Mouse (Mus musculus) adrenal gland, postnatal 36 days (tissue): ENCODE data around the gene Dock7. TPM values are rescaled to one million over a fixed set of nuclear protein-coding genes. Genes with fewer than 3 reads are reported as not detected.
A peak's percentile ranks its signal among the peaks of the same experiment; 100 is the strongest.

ENCODE experiments used
- DNase-seq, 2 experiments: peaks; one replicate each; pipeline ENCODE4 v3.0.0; 2021; ENCODE audit warnings: mixed read lengths in 1 of 2
- long read RNA-seq, 2 experiments: library from polyadenylated mRNA; stranded (forward); transcript quantifications; one replicate each; pipeline ENCODE4 v2.0.0; 2021; ENCODE audit warnings: borderline sequencing depth in 2 of 2
- total RNA-seq, 2 experiments: library from RNA; stranded (reverse); gene quantifications; 2 replicates each; pipeline ENCODE4 v1.2.3; 2021

Dock7 gene
- total RNA-seq = 10 to 100 TPM; 37.3 to 67.4 TPM
- long read RNA-seq, experiment 1, partial matches to known transcripts = 0 of 4 reads
- long read RNA-seq, experiment 1, other reads (novel, unspliced or antisense) = 4 of 4 reads
- long read RNA-seq, experiment 2, partial matches to known transcripts = 1 of 2 reads
- long read RNA-seq, experiment 2, other reads (novel, unspliced or antisense) = 1 of 2 reads

GRCm38 (mm10) chr4:99120211-99121122 lies at the start of gene Dock7:
Gene Dock7 (minus strand): TSS chr4:99120915.
- DNase-seq = peak; percentile 91 to 93

DNA sequence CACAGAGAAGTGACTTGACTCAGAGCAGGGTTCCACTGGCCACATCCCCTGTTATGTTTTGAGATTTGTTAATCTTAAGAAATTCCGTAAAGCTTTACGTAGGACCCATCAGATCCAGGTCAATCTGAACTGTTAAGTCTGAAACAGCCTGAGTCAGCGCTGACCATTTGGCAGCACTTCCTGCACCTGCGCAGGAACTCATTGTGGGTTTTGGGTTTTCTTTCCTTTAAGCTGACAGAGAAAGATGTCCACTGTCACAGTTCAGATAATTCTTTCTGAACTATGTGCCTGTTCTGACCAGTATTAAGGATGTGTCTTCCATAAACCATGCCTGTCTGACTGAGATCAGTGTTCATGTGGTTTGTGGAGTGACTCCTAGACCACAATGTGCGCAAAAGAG lies 48.2 kb upstream of the Dock7 start:
- no peak for DNase-seq

DNA sequence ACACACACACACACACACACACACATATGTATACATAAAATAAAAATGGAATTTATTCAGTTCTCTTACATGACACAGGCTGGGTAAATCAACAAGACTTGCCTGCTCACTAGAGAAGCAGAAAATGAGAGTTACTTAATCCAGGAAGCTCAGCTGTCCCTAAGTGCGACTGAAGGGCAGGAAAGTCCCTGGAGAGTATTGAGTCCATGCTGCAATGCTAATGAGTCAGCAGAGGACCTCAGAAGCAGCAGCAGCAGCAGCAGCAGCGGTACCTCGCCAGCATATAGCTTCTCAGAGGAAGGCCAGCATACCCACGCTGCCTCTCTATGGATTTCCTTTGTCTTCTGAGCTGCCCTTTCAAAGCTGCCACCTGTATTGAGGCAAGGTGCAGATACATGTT lies 42.8 kb upstream of the Dock7 start:
- DNase-seq = peak; percentile 44 to 51

DNA sequence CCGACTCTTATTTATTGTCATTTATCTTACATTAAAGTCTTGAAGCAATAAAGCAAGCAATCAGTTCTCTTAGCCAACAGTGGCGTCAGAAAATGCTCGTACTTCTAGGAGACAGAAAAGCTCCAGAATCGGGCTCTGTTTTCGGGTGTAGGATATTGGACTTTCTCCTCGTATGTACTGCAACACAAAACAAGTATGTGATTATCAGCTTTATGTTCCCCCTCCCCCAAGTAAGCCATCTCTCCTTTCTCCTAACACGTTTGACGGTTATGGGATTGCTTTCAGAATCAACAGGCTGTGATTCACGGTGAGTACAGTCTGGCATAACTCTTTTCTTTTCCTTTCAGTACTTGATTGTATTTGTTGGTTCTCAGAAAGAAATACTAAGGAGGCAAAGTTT lies 42.3 kb upstream of the Dock7 start:
- no peak for DNase-seq

DNA sequence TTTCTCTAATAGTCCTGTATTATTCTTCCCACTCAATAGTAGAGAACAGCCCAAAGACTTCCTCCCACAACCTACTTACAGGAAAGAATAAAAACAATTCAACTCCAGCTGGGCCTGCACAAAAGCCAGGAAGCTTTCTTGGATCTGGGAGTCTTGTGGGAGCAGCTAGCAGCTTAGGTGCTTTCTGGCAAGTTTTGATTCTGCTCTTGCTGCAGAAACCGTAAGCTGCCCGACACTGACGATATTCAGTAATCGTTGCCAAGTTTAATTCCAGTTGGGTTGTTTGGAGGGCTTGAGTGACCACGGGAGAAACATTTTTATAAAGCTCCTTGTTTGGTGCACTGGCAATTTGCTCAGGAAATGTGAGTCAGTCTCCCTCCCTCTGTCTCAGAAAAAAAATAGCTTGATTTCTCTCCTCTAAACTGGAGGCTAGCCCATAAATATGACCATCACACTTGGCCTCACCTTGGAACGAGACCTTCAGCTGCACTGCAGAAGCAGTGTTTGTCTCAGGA lies 40.8 kb upstream of the Dock7 start:
- DNase-seq = peak; percentile 44 to 69

DNA sequence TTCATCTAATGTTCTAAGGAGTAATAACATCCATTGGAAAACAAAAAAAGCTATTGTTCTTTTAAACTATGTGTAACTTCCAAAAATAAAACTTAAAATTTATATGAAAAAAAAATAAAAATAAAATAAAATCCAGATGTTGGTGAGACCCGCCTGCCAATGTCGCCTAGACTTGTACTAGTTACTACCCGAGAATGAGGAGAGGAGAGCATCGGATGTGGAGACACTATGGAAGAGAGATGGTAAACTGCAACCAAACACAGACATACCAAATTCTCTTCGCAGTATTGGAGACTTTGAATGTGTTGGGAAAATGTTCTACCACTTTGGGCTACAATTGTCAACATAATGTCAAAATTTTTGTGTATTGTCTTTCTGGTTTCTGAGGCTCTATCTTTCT lies 40.2 kb upstream of the Dock7 start:
- no peak for DNase-seq

GRCm38 (mm10) chr4:99160414-99160813 lies 39.7 kb upstream of the Dock7 start:
- no peak for DNase-seq

DNA sequence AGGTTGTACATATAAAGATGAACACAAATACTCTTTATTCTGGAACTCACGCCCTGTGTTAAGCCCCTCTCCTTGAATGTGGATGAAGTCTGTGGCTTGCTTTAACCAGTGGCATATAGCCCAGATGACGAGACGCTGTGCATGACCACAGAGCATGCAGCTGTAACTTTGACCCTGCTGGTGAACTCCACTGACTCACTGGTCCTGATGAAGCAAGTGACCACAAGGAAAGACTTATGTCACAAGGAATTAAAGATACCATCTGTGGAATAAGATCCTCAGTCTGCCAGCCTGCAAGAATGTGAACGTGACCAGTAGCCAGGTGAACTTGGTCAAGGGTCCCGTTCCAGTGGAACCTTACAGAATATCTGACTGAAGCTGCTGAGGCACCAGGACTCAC lies 37.8 kb upstream of the Dock7 start:
- DNase-seq = peak; percentile 16 to 51

DNA sequence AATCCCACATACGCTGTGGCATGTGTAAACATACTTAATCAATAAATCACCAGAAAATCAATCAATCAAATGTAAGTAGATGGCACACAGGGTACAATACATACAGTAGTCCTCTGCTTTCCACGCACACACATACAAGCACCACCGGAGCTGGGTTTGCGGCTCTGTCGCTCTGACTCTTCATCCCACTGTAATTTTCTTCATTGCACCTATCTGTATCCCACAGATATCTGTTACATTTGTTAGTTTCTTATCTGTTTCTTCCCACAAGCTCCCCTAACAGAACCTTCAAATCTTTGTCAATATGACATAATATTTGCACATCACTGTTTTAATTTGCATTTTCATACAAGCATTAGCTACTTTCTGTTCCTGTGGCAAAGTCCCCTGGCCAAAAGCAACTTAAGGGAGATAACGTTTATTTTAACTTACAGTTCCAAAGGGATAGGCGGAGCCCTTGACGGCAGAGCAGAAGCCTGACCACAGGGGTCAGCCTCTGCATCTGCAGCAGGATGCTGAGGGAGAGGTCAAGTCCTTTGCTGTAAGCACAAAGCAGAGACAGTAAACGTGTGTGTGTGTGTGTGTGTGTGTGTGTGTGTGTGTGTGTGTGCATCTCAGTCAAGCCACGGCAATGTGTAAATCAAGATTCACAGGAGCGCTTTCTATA lies 36.1 kb upstream of the Dock7 start:
- no peak for DNase-seq

GRCm38 (mm10) chr4:99151885-99152558 lies 31.3 kb upstream of the Dock7 start:
- peak in 1 of 2 experiments; percentile 16 for DNase-seq

- DNase-seq = no peak
These were observed 30.7 kb upstream of the Dock7 start for GRCm38 (mm10) chr4:99151434-99151833.

- DNase-seq = no peak
These were observed 22.6 kb upstream of the Dock7 start for GRCm38 (mm10) chr4:99143323-99143722.

DNA sequence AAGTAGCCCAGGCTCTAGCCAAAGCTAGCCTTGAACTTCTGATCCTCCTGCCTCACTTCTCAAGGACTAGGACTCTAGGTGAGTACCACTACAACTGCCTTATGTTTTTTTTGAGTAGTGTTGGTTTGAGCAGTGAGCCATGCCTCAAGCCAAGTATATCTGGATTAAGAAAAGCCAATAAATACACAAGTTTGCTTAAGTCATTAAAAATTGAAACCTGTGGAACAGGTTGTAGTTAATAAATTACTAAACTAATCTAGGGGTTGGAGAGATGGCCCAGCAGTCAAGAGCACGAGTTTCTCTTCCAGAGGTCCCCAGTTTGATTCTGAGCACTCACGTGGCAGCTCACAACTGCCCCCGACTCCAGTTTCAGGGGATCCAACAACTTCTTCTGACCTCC lies 20.9 kb upstream of the Dock7 start:
- DNase-seq = no peak

DNA sequence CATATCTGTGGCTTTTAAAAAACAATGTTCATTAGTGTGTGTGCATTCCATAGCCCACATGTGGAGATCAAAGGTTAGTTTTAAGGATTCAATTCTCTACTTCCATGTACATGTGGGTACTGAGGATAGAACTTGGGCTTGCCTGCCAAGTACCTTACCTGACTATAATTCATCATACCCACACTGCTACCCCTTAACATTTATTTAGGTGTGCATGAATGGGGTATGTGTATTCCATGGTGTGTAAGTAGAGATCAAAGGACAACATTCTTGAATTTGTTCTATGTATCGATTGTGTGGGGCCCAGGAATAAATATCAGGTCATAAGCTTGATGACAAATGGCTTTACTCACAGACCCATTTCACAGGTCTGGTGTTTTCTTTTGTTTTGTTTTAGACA lies 20.5 kb upstream of the Dock7 start:
- no peak for DNase-seq

DNA sequence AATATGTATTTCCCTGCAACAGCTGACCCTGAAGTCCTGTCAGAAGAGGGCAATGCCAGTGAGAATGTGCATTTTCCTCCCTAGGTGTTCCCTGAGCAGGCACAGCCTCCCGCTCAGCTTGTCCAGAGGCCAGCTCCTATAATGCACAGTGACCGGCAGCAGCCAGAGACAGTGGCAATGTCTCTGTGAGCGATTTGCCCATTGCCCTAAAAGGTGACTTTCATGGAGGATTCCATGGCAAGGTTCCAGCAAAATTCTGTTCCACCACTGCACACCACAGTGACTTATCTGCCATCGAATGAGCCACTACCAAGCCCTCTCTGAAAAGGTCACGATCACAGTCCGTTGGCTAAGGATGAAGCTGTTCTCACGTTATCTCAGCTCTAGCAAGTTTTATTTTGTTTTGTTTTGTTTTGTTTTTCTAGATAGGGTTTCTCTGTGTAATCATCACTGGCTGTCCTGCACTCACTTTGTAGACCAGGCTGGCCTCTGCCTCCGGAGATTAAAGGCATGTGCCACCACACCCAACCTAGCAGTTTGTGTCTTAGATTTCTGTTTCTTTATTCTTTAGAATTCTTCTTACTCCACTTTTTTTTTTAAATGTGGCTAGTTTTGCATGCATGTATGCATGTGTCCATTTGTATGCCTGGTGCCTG lies 17.4 kb upstream of the Dock7 start:
- DNase-seq = peak; percentile 16 to 24

- DNase-seq = no peak
These were observed 13.8 kb upstream of the Dock7 start for GRCm38 (mm10) chr4:99134522-99134921.

DNA sequence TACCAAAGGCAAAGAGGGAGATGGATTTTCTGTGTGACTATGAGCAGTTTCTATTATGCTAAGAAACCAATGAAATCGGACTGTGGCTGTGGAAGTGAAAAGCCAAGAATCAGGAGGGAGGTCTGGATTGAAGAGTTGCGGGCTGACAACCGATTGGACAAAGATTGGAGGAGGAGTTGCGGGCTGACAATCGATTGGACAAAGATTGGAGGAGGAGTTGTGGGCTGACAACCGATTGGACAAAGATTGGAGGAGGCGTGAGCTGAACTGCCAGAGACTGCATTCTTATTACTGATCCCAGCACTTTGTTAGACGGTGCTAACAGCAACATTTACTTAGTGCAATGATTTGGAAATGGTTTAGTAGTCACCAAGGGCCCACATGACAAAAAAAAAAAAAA lies 12.6 kb upstream of the Dock7 start:
- DNase-seq = no peak

DNA sequence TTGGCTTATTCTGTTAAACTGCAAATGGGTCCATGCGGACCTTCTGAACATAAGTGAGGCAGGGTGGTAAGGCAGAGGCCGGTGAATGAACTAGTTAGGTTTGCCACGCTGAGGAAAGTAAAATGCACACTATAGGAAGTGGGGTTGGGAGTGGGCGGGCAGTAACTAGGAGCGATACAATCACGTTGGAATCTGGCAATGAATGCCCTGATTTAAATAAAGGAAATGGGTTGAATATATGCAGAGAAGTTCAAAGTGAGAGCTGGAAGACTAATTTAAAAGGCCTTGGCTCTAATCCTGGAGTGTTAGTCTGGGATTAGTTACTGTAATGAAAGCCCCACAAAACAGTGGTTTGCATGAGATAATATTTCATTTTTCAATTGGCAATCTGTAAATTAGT lies 12.0 kb upstream of the Dock7 start:
- DNase-seq = no peak

DNA sequence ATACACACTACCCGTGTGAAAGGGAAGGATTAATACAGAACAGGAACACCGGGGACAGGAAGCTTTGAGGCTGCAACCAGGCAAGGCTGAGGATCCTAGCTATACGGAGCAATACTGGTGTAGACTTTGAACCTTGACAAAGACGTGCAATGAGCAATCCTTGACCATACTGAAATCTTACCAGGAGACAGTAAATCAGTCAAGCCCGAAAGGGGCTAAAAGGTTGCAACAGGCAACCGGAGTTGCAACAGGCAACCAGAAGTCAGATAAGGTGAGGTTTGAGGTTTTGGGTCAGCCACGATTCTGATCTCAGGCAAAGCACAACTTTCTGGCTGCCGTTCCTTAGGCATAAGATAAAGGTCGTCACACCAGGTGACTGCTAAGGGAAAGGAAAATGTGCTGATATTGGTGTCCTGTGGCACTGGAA lies 10.5 kb upstream of the Dock7 start:
- peak in 1 of 2 experiments; percentile 46 for DNase-seq

DNA sequence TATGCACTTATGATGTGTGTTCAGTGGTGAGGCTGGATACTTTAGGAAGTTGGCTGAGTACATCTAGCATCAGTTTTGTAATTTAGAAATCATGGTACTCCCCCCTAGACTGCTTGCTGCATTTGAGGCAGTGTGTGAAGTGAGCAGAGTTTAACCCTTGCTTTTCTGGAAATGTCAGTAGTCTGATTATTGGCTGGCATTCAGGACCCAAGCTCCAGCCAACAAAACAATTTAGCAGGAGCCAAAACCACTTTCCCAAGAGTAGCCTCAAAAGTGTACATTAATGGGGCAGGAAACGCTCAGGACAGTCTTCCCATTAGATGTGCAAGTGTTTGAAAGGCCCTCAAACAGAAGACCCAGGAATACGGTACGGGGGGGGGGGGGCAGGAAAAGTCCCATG lies 2.8 kb upstream of the Dock7 start:
- no peak for DNase-seq

DNA sequence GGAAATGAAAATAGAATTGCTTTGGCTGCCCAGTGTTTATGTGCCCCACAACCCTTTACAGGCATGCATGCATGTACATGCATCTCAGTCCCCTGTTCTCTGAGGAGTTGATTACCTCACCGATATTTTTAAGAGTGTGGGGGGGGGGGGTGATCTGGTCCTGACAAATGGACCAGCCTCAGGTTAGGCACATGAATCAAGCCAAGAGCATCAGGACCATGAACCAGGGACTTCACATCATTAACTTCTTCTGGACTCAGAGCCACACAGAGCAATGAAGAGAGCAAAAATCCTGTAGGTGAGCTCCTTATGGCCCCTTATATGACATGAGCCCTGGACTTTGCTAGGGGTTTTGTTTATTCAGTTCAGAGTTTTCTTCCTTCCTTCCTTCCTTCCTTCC lies 2.1 kb upstream of the Dock7 start:
- no peak for DNase-seq

DNA sequence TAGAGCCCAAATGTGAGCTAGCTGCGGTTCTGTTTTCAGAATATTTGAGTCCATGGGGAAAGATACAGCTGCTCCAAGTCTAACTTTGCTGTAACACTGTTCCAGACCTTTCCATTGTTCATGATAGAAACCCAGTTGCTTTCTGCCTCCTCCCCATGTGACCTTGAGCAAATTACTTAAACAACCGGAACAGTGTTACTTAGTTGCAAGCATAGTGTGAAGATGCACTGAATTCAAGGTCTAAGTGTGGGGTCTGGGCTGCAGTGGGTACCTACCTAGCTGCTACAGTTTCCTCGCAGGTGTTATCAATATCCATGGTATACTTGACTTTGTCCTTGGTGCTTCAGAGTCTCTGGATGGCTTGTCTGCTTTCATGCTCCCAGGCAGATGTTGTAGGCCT lies 1.3 kb upstream of the Dock7 start:
- DNase-seq = no peak
